Mouse (Mus musculus): ENCODE results near the gene Tsc22d4.
A peak's percentile ranks its signal among the peaks of the same experiment; 100 is the strongest.

Gene Tsc22d4

DNA sequence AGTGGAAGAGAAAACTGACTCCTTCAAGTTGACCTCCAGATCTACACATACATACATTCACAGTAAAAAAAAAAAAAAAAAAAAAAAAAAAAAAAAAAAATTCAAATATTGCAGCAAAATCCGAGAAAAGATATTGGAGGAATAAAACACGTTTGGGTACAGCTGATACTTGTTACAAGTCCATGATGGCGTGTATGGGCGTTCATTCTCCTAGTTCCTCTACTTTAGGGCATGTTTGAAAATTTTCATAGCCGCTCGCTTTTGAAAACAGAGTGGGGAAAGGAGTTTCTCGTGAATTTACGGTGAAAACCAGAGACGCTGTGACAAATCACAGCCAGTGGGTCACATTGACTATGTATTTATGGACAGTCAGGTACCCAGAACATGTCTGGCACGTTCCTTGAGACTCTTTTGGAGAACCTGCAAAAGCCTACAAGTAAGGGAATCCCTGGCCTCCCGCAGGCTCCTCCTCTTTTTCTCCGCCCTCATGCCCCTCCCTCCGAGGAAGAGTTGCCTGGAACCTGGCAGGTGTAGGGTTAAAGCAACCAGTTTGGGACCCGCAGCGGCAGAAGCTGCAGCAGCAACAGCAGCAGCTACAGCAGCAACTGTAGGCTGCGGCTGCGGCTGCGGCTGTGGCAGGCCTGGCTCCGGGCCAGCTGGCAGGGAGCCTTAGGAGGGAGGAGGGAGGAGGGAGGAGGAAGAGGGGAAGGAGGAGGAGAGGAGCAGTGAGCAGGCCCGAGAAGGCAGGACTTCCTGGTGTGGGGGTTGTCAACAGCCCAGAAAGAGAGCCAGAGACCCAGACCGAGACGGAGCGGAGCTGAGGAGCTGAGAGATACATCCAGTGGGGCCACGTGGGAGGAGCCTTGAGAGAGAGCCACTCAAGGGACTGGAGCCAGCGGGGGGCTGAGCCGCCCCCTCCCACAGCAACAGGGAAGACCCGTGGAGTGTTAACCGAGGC, at the start of gene Tsc22d4:
Gene Tsc22d4 (plus strand): TSS at position 517 of the 958 bp plus-strand sequence.
- DNase-seq (ENCODE audit: low spot score) = peak; percentile 92

GRCm38 (mm10) chr5:137695930-137696329, 49.6 kb upstream of the Tsc22d4 start:
- no peak for DNase-seq (ENCODE audit: low spot score)

GRCm38 (mm10) chr5:137699080-137699479, 46.5 kb upstream of the Tsc22d4 start:
- DNase-seq (ENCODE audit: low spot score) = no peak

GRCm38 (mm10) chr5:137699850-137700249, 45.7 kb upstream of the Tsc22d4 start:
- no peak for DNase-seq (ENCODE audit: low spot score)

DNA sequence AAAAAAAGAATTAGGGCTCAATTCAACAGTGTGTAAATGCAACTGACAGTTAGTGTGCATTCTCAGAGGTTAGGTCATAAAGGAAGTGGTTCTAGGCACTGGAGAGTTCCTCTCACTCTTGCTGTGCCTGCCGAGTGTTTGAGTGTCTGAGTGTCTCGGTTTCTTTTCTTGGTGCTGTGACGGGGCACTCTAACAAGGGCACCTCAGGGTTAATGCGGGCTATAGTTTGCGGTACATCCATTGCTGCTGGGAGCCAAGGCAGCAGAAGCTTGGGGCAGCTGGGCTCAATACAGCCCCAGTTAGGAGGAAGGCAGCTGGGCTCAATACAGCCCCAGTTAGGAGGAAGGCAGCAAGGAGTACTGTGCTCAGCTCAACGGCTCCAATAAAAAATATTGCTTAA, 40.3 kb upstream of the Tsc22d4 start:
- DNase-seq (ENCODE audit: low spot score) = no peak

- DNase-seq (ENCODE audit: low spot score) = peak; percentile 95
These were observed 38.5 kb upstream of the Tsc22d4 start for GRCm38 (mm10) chr5:137706913-137707633.

GRCm38 (mm10) chr5:137713454-137713853, 32.1 kb upstream of the Tsc22d4 start:
- DNase-seq (ENCODE audit: low spot score) = no peak

DNA sequence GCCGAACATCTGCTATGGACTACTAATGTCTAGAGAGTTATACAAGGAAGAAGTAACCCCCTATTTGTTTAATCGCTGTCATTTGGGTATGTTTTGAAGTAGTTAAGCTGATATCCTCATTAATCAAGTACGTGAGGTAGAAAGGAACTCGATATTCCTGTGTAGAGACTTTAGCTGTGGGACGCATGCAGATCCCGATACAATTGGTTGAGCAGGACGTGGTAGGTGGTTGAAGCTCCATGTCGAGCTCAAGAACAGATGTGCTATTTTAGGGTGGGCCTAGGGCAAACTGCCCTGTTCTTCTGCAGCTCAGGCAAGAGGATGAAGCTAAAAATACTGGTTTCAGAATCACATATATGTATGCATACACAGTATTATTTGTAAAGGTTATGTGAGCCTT, 29.8 kb upstream of the Tsc22d4 start:
- DNase-seq (ENCODE audit: low spot score) = no peak

DNA sequence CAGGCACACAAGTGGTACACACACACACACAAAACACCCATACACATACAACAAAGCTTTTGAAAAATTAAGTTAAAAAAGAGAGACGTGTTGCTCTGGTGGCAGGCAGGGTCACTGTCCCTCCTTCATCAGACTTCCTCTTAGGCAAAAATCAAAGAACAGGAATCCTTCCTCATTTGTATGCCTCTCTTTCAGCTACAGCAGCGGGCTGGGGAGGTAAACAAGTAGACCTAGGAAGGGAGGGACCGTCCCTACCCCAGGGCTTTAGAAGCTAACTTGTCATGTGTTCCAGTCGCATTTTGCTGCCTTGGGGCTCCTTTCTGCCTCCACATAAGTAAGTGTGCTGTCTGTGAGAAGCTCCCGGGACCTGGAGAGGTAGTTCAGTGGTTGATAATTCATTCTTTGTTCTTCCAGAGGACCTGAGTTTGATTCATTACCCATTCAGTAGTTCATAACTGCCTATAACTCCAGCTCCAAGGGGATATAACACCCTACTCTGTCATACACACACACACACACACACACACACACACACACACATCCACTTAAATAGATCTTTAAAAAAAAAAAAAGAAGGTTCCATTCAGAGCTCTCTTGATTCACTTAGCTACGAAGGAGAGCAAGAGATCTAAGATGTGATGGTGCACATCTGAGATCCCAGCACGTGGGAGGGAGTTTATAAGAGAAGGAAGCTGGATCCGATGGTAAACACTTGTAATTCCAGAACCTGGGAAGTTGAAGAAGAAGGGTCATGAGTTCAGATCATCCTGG, 27.3 kb upstream of the Tsc22d4 start:
- DNase-seq (ENCODE audit: low spot score) = no peak

DNA sequence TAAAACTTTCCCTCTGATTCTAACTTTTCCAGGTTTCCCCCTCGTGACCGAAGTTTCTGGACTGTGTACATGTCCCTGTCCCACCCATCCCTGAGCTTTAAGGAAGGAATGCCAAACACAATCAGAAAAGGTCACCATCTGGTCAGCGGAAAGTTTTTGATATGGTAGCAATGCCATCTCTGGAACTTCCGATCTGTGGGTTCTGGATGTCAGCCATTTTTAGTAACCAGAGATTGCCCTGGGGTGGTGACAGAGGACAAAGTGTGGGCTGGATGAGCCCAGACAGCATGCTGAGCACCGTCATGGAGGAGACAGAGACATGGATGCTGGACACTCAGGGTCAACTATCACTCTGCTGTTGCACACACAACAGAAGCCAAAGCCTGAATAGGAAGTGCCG, 26.4 kb upstream of the Tsc22d4 start:
- no peak for DNase-seq (ENCODE audit: low spot score)

- peak; percentile 65 for DNase-seq (ENCODE audit: low spot score)
These were observed 24.9 kb upstream of the Tsc22d4 start for GRCm38 (mm10) chr5:137720558-137721164.

GRCm38 (mm10) chr5:137723840-137724239, 21.7 kb upstream of the Tsc22d4 start:
- DNase-seq (ENCODE audit: low spot score) = no peak

GRCm38 (mm10) chr5:137726767-137727166, 18.8 kb upstream of the Tsc22d4 start:
- no peak for DNase-seq (ENCODE audit: low spot score)

- no peak for DNase-seq (ENCODE audit: low spot score)
These were observed 11.8 kb upstream of the Tsc22d4 start for GRCm38 (mm10) chr5:137733638-137734288.

DNA sequence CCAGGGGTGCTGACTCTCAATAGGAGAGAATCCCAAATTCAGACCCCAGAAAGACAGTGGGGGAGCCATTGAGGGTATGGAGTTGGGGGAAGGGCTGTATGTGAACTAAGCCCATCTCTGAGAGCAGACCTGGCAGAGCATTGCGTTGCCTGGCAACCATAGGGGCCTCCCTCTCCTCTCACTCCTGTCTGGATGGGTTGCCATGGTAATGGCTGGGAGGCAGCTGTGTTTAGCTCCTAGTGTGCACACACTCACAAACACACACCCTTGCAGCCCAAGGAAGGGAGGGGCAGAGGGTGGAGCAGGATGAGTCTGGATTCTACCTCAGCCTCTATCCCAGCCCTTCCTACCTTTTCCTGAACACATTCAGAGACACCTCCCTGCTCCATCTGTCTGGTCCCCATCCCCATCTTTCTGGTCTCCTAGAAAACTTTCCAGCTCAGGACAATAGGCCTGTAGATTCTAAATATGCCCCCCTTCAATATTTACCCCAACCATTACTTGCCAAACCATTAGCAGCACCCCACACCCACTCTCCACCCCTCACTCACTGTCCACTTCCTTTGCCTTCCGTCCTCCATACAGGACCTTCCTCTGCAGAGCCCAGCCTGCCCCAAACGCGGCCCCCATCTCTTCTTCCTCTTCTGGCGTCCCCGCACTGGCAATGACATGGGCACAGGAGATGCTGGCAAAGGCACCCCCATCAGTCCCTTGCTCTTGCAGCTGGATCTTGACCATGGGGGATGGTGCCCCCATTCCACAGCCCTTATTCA, 11.1 kb upstream of the Tsc22d4 start:
- DNase-seq (ENCODE audit: low spot score) = no peak

GRCm38 (mm10) chr5:137737400-137737940, 8.1 kb upstream of the Tsc22d4 start:
- DNase-seq (ENCODE audit: low spot score) = no peak

GRCm38 (mm10) chr5:137738516-137738915, 7.0 kb upstream of the Tsc22d4 start:
- no peak for DNase-seq (ENCODE audit: low spot score)

- DNase-seq (ENCODE audit: low spot score) = no peak
These were observed 6.1 kb upstream of the Tsc22d4 start for GRCm38 (mm10) chr5:137739471-137739870.

- DNase-seq (ENCODE audit: low spot score) = no peak
These were observed 5.0 kb upstream of the Tsc22d4 start for GRCm38 (mm10) chr5:137740506-137740905.

All from urinary bladder, postnatal 14 days (tissue).